Mouse (Mus musculus) cerebral cortex, adult 2 months (tissue): ENCODE data around the gene Enpp6.

Experiments
- WGBS: fragments of 180-500 bp; shearing (Covaris S2); methylation state at CpG from one replicate; pipeline ENCODE4 v1.1.7; 2018; 5-methylcytosine and 5-hydroxymethylcytosine counted together

Gene Enpp6

GRCm38 (mm10) chr8:46995931-46996664, 9.4 kb downstream of the Enpp6 start:
- WGBS: 54% methylated on average over 9 of the region's 9 CpGs

GRCm38 (mm10) chr8:47005676-47006075, 19.0 kb downstream of the Enpp6 start:
- 79% methylated on average over 5 of the region's 5 CpGs for WGBS

- WGBS: 67% methylated on average over 9 of the region's 9 CpGs
Measured at GRCm38 (mm10) chr8:47006785-47007184, 20.1 kb downstream of the Enpp6 start.

GRCm38 (mm10) chr8:47008220-47008773, 21.6 kb downstream of the Enpp6 start:
- 91% methylated on average over 13 of the region's 13 CpGs for WGBS

GRCm38 (mm10) chr8:47016268-47016946, 29.7 kb downstream of the Enpp6 start:
- 27% methylated on average over 13 of the region's 13 CpGs for WGBS

- 58% methylated on average over 8 of the region's 8 CpGs for WGBS
Measured at GRCm38 (mm10) chr8:47021135-47021555, 34.5 kb downstream of the Enpp6 start.

GRCm38 (mm10) chr8:47024612-47025011, 37.9 kb downstream of the Enpp6 start:
- WGBS: 81% methylated on average over 4 of the region's 4 CpGs

GRCm38 (mm10) chr8:47026841-47027490, 40.3 kb downstream of the Enpp6 start:
- WGBS: 65% methylated on average over 10 of the region's 10 CpGs

- WGBS: 56% methylated on average over 6 of the region's 6 CpGs
Measured at GRCm38 (mm10) chr8:47028474-47028873, 41.8 kb downstream of the Enpp6 start.

- WGBS: 89% methylated on average over 19 of the region's 19 CpGs
Measured at GRCm38 (mm10) chr8:47030321-47030720, 43.6 kb downstream of the Enpp6 start.

- WGBS: 51% methylated on average over 7 of the region's 7 CpGs
Measured at GRCm38 (mm10) chr8:47032081-47032480, 45.4 kb downstream of the Enpp6 start.

- 95% methylated on average over 4 of the region's 4 CpGs for WGBS
Measured at GRCm38 (mm10) chr8:47033976-47034375, 47.3 kb downstream of the Enpp6 start.

- WGBS: 81% methylated on average over 8 of the region's 8 CpGs
Measured at GRCm38 (mm10) chr8:47036501-47036900, 49.8 kb downstream of the Enpp6 start.

GRCm38 (mm10) chr8:47037405-47037804, 50.7 kb downstream of the Enpp6 start:
- WGBS: 61% methylated on average over 5 of the region's 5 CpGs

GRCm38 (mm10) chr8:47040215-47040614, 53.5 kb downstream of the Enpp6 start:
- 50% methylated on average over 4 of the region's 4 CpGs for WGBS

- WGBS: 89% methylated on average over 4 of the region's 4 CpGs
Measured at GRCm38 (mm10) chr8:47046340-47046739, 59.7 kb downstream of the Enpp6 start.

- 94% methylated on average over 2 of the region's 2 CpGs for WGBS
Measured at GRCm38 (mm10) chr8:47047146-47047545, 60.5 kb downstream of the Enpp6 start.

GRCm38 (mm10) chr8:47048584-47048983, 61.9 kb downstream of the Enpp6 start:
- WGBS: 72% methylated on average over 10 of the region's 10 CpGs

- WGBS: 64% methylated on average over 3 of the region's 3 CpGs
Measured at GRCm38 (mm10) chr8:47052643-47053042, 66.0 kb downstream of the Enpp6 start.

GRCm38 (mm10) chr8:47056086-47056485, 69.4 kb downstream of the Enpp6 start:
- 98% methylated on average over 1 of the region's 1 CpGs for WGBS

GRCm38 (mm10) chr8:47058526-47058925, 71.8 kb downstream of the Enpp6 start:
- 88% methylated on average over 4 of the region's 4 CpGs for WGBS

GRCm38 (mm10) chr8:47058971-47059370, 72.3 kb downstream of the Enpp6 start:
- WGBS: 92% methylated on average over 2 of the region's 2 CpGs
